Mouse (Mus musculus): ENCODE measurements around the gene Hipk1.

GRCm38 (mm10) chr3:103779183-103779582, 12.2 kb downstream of the Hipk1 start:
- no peak for TF ChIP-seq ZC3H11A (IDR thresholded peaks at IDR 0.05; ENCODE audit: borderline replicate concordance, low read depth, low read length)
- no peak for TF ChIP-seq MAFK (IDR thresholded peaks at IDR 0.05; ENCODE audit: insufficient read depth, low read depth, low read length)
- no peak for TF ChIP-seq HCFC1 (IDR thresholded peaks at IDR 0.05; ENCODE audit: borderline replicate concordance, insufficient read depth, low read length)

Measured in ES-E14 (cell line).